Mouse (Mus musculus): ENCODE measurements around the gene Hoxa10. TPM values are rescaled to one million over a fixed set of nuclear protein-coding genes. Genes with fewer than 3 reads are reported as not detected.

Hoxa10 gene
- total and polyA plus RNA-seq, 3 experiments: not detected

- DNase-seq (ENCODE audit: low read depth, low spot score): no peak
- no peaks in the 10 kb centered on the region for H3K36me3 ChIP-seq (ENCODE audit: control insufficient read depth in 1 of 2, insufficient read depth in 2 of 2, low read length in 2 of 2)
- no peak overlapping the region for H3K27ac ChIP-seq (ENCODE audit: control insufficient read depth, low read depth, low read length)
- H3K4me3 ChIP-seq (ENCODE audit: control insufficient read depth in 1 of 2, insufficient read depth in 1 of 2, low read depth in 2 of 2, low read length in 2 of 2): no peak overlapping the region
- no peaks in the 10 kb centered on the region for H3K27me3 ChIP-seq (ENCODE audit: control insufficient read depth in 1 of 2, insufficient read depth in 2 of 2, low read length in 2 of 2)
- no peaks in the 10 kb centered on the region for H3K4me1 ChIP-seq (ENCODE audit: control insufficient read depth in 1 of 2, insufficient read depth in 2 of 2, low read length in 2 of 2)
- TF ChIP-seq UBTF (IDR thresholded peaks at IDR 0.05; ENCODE audit: borderline replicate concordance, insufficient read depth, low read depth, low read length) (no peak), ZC3H11A (IDR thresholded peaks at IDR 0.05; ENCODE audit: low read depth, low read length) (no peak), POLR2AphosphoS5 (IDR thresholded peaks at IDR 0.05; ENCODE audit: borderline replicate concordance, low read depth, low read length) (no peak), CTCF (IDR thresholded peaks at IDR 0.05 in 2 of 3, conservative IDR thresholded peaks at IDR 0.05 in 1 of 3; ENCODE audit: control insufficient read depth in 1 of 3, insufficient read depth in 1 of 3, low read depth in 2 of 3, low read length in 3 of 3, poor library complexity in 1 of 3, severe bottlenecking in 1 of 3) (no peak), ZNF384 (IDR thresholded peaks at IDR 0.05; ENCODE audit: low read depth, low read length) (no peak), ELF1 (IDR thresholded peaks at IDR 0.05; ENCODE audit: low read depth, low read length) (no peak)
- no peaks in the 10 kb centered on the region for H3K79me2 ChIP-seq (ENCODE audit: control insufficient read depth, insufficient read depth, low read length, poor library complexity)
- no peaks in the 10 kb centered on the region for H3K9me3 ChIP-seq (replicated peaks; ENCODE audit: insufficient read depth, low read length)
- no peak overlapping the region for H3K9ac ChIP-seq (ENCODE audit: control insufficient read depth, low read depth, low read length, poor library complexity, severe bottlenecking)
These were observed 6.3 kb upstream of the Hoxa10 start for GRCm38 (mm10) chr6:52246916-52247315.

- DNase-seq (ENCODE audit: low read depth, low spot score): no peak
- H3K27me3 ChIP-seq (ENCODE audit: control insufficient read depth in 1 of 2, insufficient read depth in 2 of 2, low read length in 2 of 2): no peaks in the 10 kb centered on the region
- H3K27ac ChIP-seq (ENCODE audit: control insufficient read depth, low read depth, low read length): no peak overlapping the region
These were observed 5.7 kb upstream of the Hoxa10 start for GRCm38 (mm10) chr6:52246403-52246803.

GRCm38 (mm10) chr6:52245757-52246142 is 5.1 kb upstream of the Hoxa10 start, which contains the start of gene Hoxa11:
Gene Hoxa11, minus strand, starts transcription at chr6:52245810.
- H3K4me3 ChIP-seq (ENCODE audit: control insufficient read depth in 1 of 2, insufficient read depth in 1 of 2, low read depth in 2 of 2, low read length in 2 of 2): no peak within 1 kb of the TSS
- H3K27me3 ChIP-seq (ENCODE audit: control insufficient read depth in 1 of 2, insufficient read depth in 2 of 2, low read length in 2 of 2): no peaks in the 10 kb centered on the region
- no peaks in the 10 kb centered on the region for H3K79me2 ChIP-seq (ENCODE audit: control insufficient read depth, insufficient read depth, low read length, poor library complexity)

More at GRCm38 (mm10) chr6:52246403-52246803, 5.7 kb upstream of the Hoxa10 start:
- TF ChIP-seq ZKSCAN1 (IDR thresholded peaks at IDR 0.05; ENCODE audit: low read depth, low read length) (no peak), MAZ (IDR thresholded peaks at IDR 0.05; ENCODE audit: low read depth, low read length) (no peak), MAFK (IDR thresholded peaks at IDR 0.05; ENCODE audit: borderline replicate concordance, low read depth, low read length) (no peak), TBP (IDR thresholded peaks at IDR 0.05; ENCODE audit: low read depth, low read length) (no peak), MXI1 (IDR thresholded peaks at IDR 0.05; ENCODE audit: low read depth, low read length) (no peak), GATA1 (IDR thresholded peaks at IDR 0.05; ENCODE audit: low read depth, low read length) (no peak), ZC3H11A (IDR thresholded peaks at IDR 0.05; ENCODE audit: low read depth, low read length) (no peak), KAT2A (conservative IDR thresholded peaks at IDR 0.05; ENCODE audit: low read depth, low read length) (no peak), USF2 (IDR thresholded peaks at IDR 0.05; ENCODE audit: borderline replicate concordance in 1 of 2, insufficient read depth in 1 of 2, low read depth in 1 of 2, low read length in 2 of 2) (no peak), USF1 (IDR thresholded peaks at IDR 0.05; ENCODE audit: low read depth, low read length) (no peak), HCFC1 (IDR thresholded peaks at IDR 0.05; ENCODE audit: low read depth, low read length) (no peak), TCF12 (IDR thresholded peaks at IDR 0.05; ENCODE audit: low read depth, low read length) (no peak), ZNF384 (IDR thresholded peaks at IDR 0.05; ENCODE audit: low read depth, low read length) (no peak), EP300 (IDR thresholded peaks at IDR 0.05; ENCODE audit: low read depth in 1 of 2, low read length in 2 of 2) (no peak), JUND (IDR thresholded peaks at IDR 0.05; ENCODE audit: low read depth, low read length) (no peak), NELFE (IDR thresholded peaks at IDR 0.05; ENCODE audit: low read depth, low read length) (no peak), RCOR1 (IDR thresholded peaks at IDR 0.05; ENCODE audit: low read depth, low read length) (no peak), POLR2AphosphoS2 (IDR thresholded peaks at IDR 0.05; ENCODE audit: low read length) (no peak), POLR2AphosphoS5 (IDR thresholded peaks at IDR 0.05; ENCODE audit: borderline replicate concordance, low read depth, low read length) (no peak), NRF1 (IDR thresholded peaks at IDR 0.05; ENCODE audit: insufficient read depth, low read depth, low read length, poor library complexity, severe bottlenecking) (no peak)
- H3K9me3 ChIP-seq (replicated peaks; ENCODE audit: insufficient read depth, low read length): no peaks in the 10 kb centered on the region
- no peaks in the 10 kb centered on the region for H3K36me3 ChIP-seq (ENCODE audit: control insufficient read depth in 1 of 2, insufficient read depth in 2 of 2, low read length in 2 of 2)
- H3K4me1 ChIP-seq (ENCODE audit: control insufficient read depth in 1 of 2, insufficient read depth in 2 of 2, low read length in 2 of 2): no peaks in the 10 kb centered on the region
- no peaks in the 10 kb centered on the region for H3K79me2 ChIP-seq (ENCODE audit: control insufficient read depth, insufficient read depth, low read length, poor library complexity)
- H3K4me3 ChIP-seq (ENCODE audit: control insufficient read depth in 1 of 2, insufficient read depth in 1 of 2, low read depth in 2 of 2, low read length in 2 of 2): no peak overlapping the region
- no peak overlapping the region for H3K9ac ChIP-seq (ENCODE audit: control insufficient read depth, low read depth, low read length, poor library complexity, severe bottlenecking)

More at GRCm38 (mm10) chr6:52245757-52246142, 5.1 kb upstream of the Hoxa10 start, which contains the start of gene Hoxa11:
- Histone ChIP-seq H3K4me1 (ENCODE audit: control insufficient read depth in 1 of 2, insufficient read depth in 2 of 2, low read length in 2 of 2) (no peaks in the 10 kb centered on the region), H3K9ac (ENCODE audit: control insufficient read depth, low read depth, low read length, poor library complexity, severe bottlenecking) (no peak within 1 kb of the TSS), H3K36me3 (ENCODE audit: control insufficient read depth in 1 of 2, insufficient read depth in 2 of 2, low read length in 2 of 2) (no peaks in the 10 kb centered on the region), H3K27ac (ENCODE audit: control insufficient read depth, low read depth, low read length) (no peak within 1 kb of the TSS), H3K9me3 (replicated peaks; ENCODE audit: insufficient read depth, low read length) (no peaks in the 10 kb centered on the region)
- no peak for DNase-seq (ENCODE audit: low read depth, low spot score)
- TF ChIP-seq RAD21 (IDR thresholded peaks at IDR 0.05; ENCODE audit: low read depth, low read length): no peak
- no peak for TF ChIP-seq MAZ (IDR thresholded peaks at IDR 0.05; ENCODE audit: low read depth, low read length)
- no peak for TF ChIP-seq UBTF (IDR thresholded peaks at IDR 0.05; ENCODE audit: borderline replicate concordance, insufficient read depth, low read depth, low read length)
- TF ChIP-seq CTCF (IDR thresholded peaks at IDR 0.05 in 2 of 3, conservative IDR thresholded peaks at IDR 0.05 in 1 of 3; ENCODE audit: control insufficient read depth in 1 of 3, insufficient read depth in 1 of 3, low read depth in 2 of 3, low read length in 3 of 3, poor library complexity in 1 of 3, severe bottlenecking in 1 of 3): no peak
- no peak for TF ChIP-seq CHD2 (IDR thresholded peaks at IDR 0.05; ENCODE audit: low read length)

All from MEL (cell line).